Comparison of ENCODE assay signal across 25 mouse cellular contexts in the genomic region with DNA sequence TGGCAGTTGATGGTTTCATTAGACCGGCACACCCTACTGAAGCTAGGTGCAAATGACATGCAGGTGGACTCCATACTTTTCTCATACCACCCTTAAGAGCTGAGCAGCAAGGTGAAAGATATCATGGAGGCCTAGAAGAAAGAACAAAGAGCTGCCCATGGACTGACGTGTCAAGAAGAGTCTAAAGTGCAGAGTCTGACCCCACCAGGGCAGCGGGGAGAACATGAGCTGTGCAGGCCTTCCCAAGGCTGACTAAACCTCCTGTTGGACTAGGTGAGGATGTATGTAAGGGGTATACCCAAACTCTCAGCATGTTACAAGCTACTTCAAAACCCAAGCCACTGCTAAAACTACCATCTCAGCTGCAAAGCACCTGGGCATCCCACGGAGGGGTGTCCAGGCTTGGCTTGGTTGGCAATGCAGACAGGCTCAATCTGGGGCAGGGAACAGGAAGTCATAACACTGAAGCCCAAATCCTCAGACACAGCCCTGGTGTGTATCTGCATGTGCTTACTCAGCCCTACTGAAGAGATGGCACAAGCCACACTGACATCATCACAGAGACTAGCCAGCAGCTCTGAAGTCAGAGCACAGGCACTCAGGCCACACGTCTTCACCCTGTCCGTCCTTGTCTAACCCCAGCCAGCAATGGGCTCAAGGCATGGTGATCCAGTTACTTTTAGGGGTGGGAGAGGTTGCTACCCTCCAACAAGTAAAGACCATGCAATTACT. TPM values are rescaled to one million over a fixed set of nuclear protein-coding genes. Genes with fewer than 3 reads are reported as not detected.
DNase-seq lines count a peak whose midpoint lies in the region; ATAC-seq and TF ChIP-seq lines count a peak whose summit lies in the region.
"Had no signal": no experiment of that assay in that cellular context is flagged by ENCODE, and none has a peak within 500 bp of the region (broad histone marks: within the 10 kb centered on the region; RNA-seq: fewer than 3 reads in every experiment).

No protein-coding gene starts in this region.

- peaks cover 18% of the 10 kb centered on the region for H3K36me3 ChIP-seq in intestine, embryonic 16.5 days (ENCODE audit: control insufficient read depth, insufficient read depth, low read length)
- H3K36me3 ChIP-seq in intestine, embryonic 15.5 days = peaks cover 41% of the 10 kb centered on the region
- peaks cover 28% of the 10 kb centered on the region for H3K36me3 ChIP-seq in stomach, embryonic 16.5 days (ENCODE audit: control insufficient read depth, insufficient read depth, low read length)
- H3K36me3 ChIP-seq in stomach, postnatal 0 days (ENCODE audit: control insufficient read depth, insufficient read depth, low read length) = peaks cover 32% of the 10 kb centered on the region
- H3K36me3 ChIP-seq in small intestine, adult 2 months (ENCODE audit: control insufficient read depth, insufficient read depth, low read length) = peaks cover 58% of the 10 kb centered on the region
- H3K36me3 ChIP-seq in hindbrain, embryonic 13.5 days = peaks cover 78% of the 10 kb centered on the region

- TF ChIP-seq POLR2A in small intestine, adult 2 months (IDR thresholded peaks at IDR 0.05; ENCODE audit: low read depth, low read length) = no peak

- peak; percentile 46 to 54 for DNase-seq in kidney, postnatal 36 days
- DNase-seq in kidney, adult 11 months = no peak
- DNase-seq in stomach, postnatal 0 days (ENCODE audit: low spot score) = no peak
- DNase-seq: adrenal gland, postnatal 14 days; cerebellum, adult 9-10 months; gastrocnemius, postnatal 14 days; lung, adult 2 months; lung, postnatal 14 days; midbrain, embryonic 14.5 days; spleen, adult 18-20 months; thymus, postnatal 25 days had no signal

- peak overlapping the region; percentile 17; the same call in 1 of the 2 replicates for H3K27ac ChIP-seq in intestine, embryonic 16.5 days (ENCODE audit: low read length)
- no peak overlapping the region for H3K27ac ChIP-seq in intestine, embryonic 15.5 days
- no peak overlapping the region for H3K27ac ChIP-seq in stomach, embryonic 16.5 days (ENCODE audit: low read length)
- H3K27ac ChIP-seq in stomach, postnatal 0 days (replicated peaks) = no peak overlapping the region
- peak overlapping the region; percentile 65; the same call in 1 of the 2 replicates for H3K27ac ChIP-seq in small intestine, adult 2 months (ENCODE audit: insufficient read depth, low read depth, low read length)
- H3K27ac ChIP-seq in hindbrain, embryonic 13.5 days = no peak overlapping the region
- H3K27ac ChIP-seq: embryonic facial prominence, embryonic 15.5 days; hindbrain, embryonic 14.5 days; layer of hippocampus, adult 2 months; limb, embryonic 12.5 days had no signal

- no peaks in the 10 kb centered on the region for H3K9me3 ChIP-seq in intestine, embryonic 16.5 days (ENCODE audit: control insufficient read depth, low read length)
- no peaks in the 10 kb centered on the region for H3K9me3 ChIP-seq in intestine, embryonic 15.5 days
- H3K9me3 ChIP-seq in stomach, embryonic 16.5 days (replicated peaks; ENCODE audit: control insufficient read depth, low read length) = no peaks in the 10 kb centered on the region
- H3K9me3 ChIP-seq in stomach, postnatal 0 days (ENCODE audit: control insufficient read depth, low read length) = no peaks in the 10 kb centered on the region
- H3K9me3 ChIP-seq in hindbrain, embryonic 13.5 days = no peaks in the 10 kb centered on the region
- H3K9me3 ChIP-seq: embryonic facial prominence, embryonic 15.5 days; limb, embryonic 12.5 days had no signal

- no peak overlapping the region for H3K4me2 ChIP-seq in intestine, embryonic 16.5 days (ENCODE audit: low read depth, low read length)
- no peak overlapping the region for H3K4me2 ChIP-seq in intestine, embryonic 15.5 days (replicated peaks)
- no peak overlapping the region for H3K4me2 ChIP-seq in stomach, embryonic 16.5 days (ENCODE audit: low read depth, low read length)
- H3K4me2 ChIP-seq in stomach, postnatal 0 days (replicated peaks; ENCODE audit: low read depth) = no peak overlapping the region
- H3K4me2 ChIP-seq in hindbrain, embryonic 13.5 days = no peak overlapping the region
- H3K4me2 ChIP-seq: embryonic facial prominence, embryonic 15.5 days; hindbrain, embryonic 14.5 days; limb, embryonic 12.5 days had no signal

- no peak for TF ChIP-seq CTCF in stomach, postnatal 0 days (IDR thresholded peaks at IDR 0.05; ENCODE audit: low read depth)
- no peak for TF ChIP-seq CTCF in small intestine, adult 2 months (IDR thresholded peaks at IDR 0.05; ENCODE audit: extremely low read depth, insufficient read length, insufficient replicate concordance, low read depth, low read length)

- no peak overlapping the region for H3K9ac ChIP-seq in intestine, embryonic 16.5 days (ENCODE audit: low read depth, low read length)
- no peak overlapping the region for H3K9ac ChIP-seq in intestine, embryonic 15.5 days
- peak overlapping the region; percentile 16; the same call in 1 of the 2 replicates for H3K9ac ChIP-seq in stomach, embryonic 16.5 days (ENCODE audit: low read length)
- H3K9ac ChIP-seq in stomach, postnatal 0 days (ENCODE audit: low read length) = no peak overlapping the region; the same call in 1 of the 2 replicates
- H3K9ac ChIP-seq in hindbrain, embryonic 13.5 days = no peak overlapping the region; the same call in 1 of the 2 replicates
- H3K9ac ChIP-seq: embryonic facial prominence, embryonic 15.5 days; hindbrain, embryonic 14.5 days; limb, embryonic 12.5 days had no signal

- ATAC-seq in intestine, embryonic 16.5 days = 0 out of 2 replicates have a peak, but pooled peaks have one; percentile 31
- ATAC-seq in intestine, embryonic 15.5 days = no peak
- no peak for ATAC-seq in stomach, embryonic 16.5 days (ENCODE audit: insufficient read depth, low FRiP score)
- no peak; the same call in 1 of the 2 replicates for ATAC-seq in stomach, postnatal 0 days (ENCODE audit: low FRiP score, low TSS enrichment)
- no peak for ATAC-seq in hindbrain, embryonic 13.5 days (ENCODE audit: low FRiP score)
- ATAC-seq: activated CD4-positive, CD25-positive, alpha-beta regulatory T cell, adult 4 months; forebrain, embryonic 16.5 days had no signal

- peaks cover 25% of the 10 kb centered on the region for H3K4me1 ChIP-seq in intestine, embryonic 16.5 days (ENCODE audit: control insufficient read depth, insufficient read depth, low read length)
- H3K4me1 ChIP-seq in intestine, embryonic 15.5 days (replicated peaks) = peaks cover 20% of the 10 kb centered on the region
- H3K4me1 ChIP-seq in stomach, embryonic 16.5 days (ENCODE audit: control insufficient read depth, insufficient read depth, low read length) = peaks cover 30% of the 10 kb centered on the region
- peaks cover 9% of the 10 kb centered on the region; the same call in 1 of the 2 replicates for H3K4me1 ChIP-seq in stomach, postnatal 0 days (replicated peaks; ENCODE audit: control insufficient read depth, insufficient read depth)
- peaks cover 16% of the 10 kb centered on the region; the same call in 1 of the 2 replicates for H3K4me1 ChIP-seq in small intestine, adult 2 months (ENCODE audit: control insufficient read depth, insufficient read depth, insufficient read length, low read length)
- H3K4me1 ChIP-seq in hindbrain, embryonic 13.5 days (replicated peaks) = peaks cover 35% of the 10 kb centered on the region

- TF ChIP-seq EP300 in stomach, postnatal 0 days (optimal IDR thresholded peaks at IDR 0.05) = no peak

- H3K27me3 ChIP-seq in intestine, embryonic 16.5 days (replicated peaks; ENCODE audit: control insufficient read depth, insufficient read depth, low read length) = no peaks in the 10 kb centered on the region
- no peaks in the 10 kb centered on the region for H3K27me3 ChIP-seq in intestine, embryonic 15.5 days (replicated peaks)
- H3K27me3 ChIP-seq in stomach, embryonic 16.5 days (ENCODE audit: control insufficient read depth, insufficient read depth, low read length) = no peaks in the 10 kb centered on the region
- no peaks in the 10 kb centered on the region for H3K27me3 ChIP-seq in stomach, postnatal 0 days (ENCODE audit: control insufficient read depth, insufficient read depth, low read length)
- no peaks in the 10 kb centered on the region for H3K27me3 ChIP-seq in small intestine, adult 2 months (ENCODE audit: control insufficient read depth, insufficient read depth, low read length)
- H3K27me3 ChIP-seq in hindbrain, embryonic 13.5 days = no peaks in the 10 kb centered on the region
- H3K27me3 ChIP-seq: embryonic facial prominence, embryonic 15.5 days; limb, embryonic 12.5 days had no signal

- 89% methylated on average over 6 of the region's 6 CpGs for WGBS in intestine, embryonic 16.5 days
- WGBS in intestine, embryonic 15.5 days = 85% methylated on average over 6 of the region's 6 CpGs
- WGBS in stomach, embryonic 16.5 days = 86% methylated on average over 6 of the region's 6 CpGs
- 77% methylated on average over 6 of the region's 6 CpGs for WGBS in stomach, postnatal 0 days
- 62% methylated on average over 6 of the region's 6 CpGs for WGBS in small intestine, adult 2 months
- WGBS in hindbrain, embryonic 13.5 days = 93% methylated on average over 6 of the region's 6 CpGs

- H3K4me3 ChIP-seq in intestine, embryonic 16.5 days (ENCODE audit: low read length) = no peak overlapping the region
- H3K4me3 ChIP-seq in intestine, embryonic 15.5 days (replicated peaks) = no peak overlapping the region
- no peak overlapping the region for H3K4me3 ChIP-seq in stomach, embryonic 16.5 days (replicated peaks; ENCODE audit: low read length)
- H3K4me3 ChIP-seq in stomach, postnatal 0 days (ENCODE audit: low read depth, low read length) = no peak overlapping the region
- H3K4me3 ChIP-seq in small intestine, adult 2 months (ENCODE audit: low read depth, low read length) = no peak overlapping the region
- H3K4me3 ChIP-seq in hindbrain, embryonic 13.5 days = no peak overlapping the region
- H3K4me3 ChIP-seq: embryonic facial prominence, embryonic 15.5 days; layer of hippocampus, adult 2 months; limb, embryonic 12.5 days had no signal

RNA-seq across cellular contexts. Expression of gene Surf4, which starts 5.8 kb away (rescaled TPM):
- 269 and 299 TPM in 2 replicates for polyA plus RNA-seq in intestine, embryonic 16.5 days (2015; fragmentation: Nextera tagmentation; extraction: Ambion mirVana)
- 241 and 252 TPM in 2 replicates for polyA plus RNA-seq in intestine, embryonic 15.5 days (2015; fragmentation: Nextera tagmentation; extraction: Ambion mirVana)
- 245 and 251 TPM in 2 replicates for polyA plus RNA-seq in stomach, embryonic 16.5 days (2015; fragmentation: Nextera tagmentation; extraction: Ambion mirVana)
- 175 and 183 TPM in 2 replicates for polyA plus RNA-seq in stomach, postnatal 0 days (2015; fragmentation: Nextera tagmentation; extraction: Ambion mirVana)
- 382 and 644 TPM in 2 replicates for polyA plus RNA-seq in small intestine, adult 2 months (2012; rRNA removed)
- 113 and 114 TPM in 2 replicates for polyA plus RNA-seq in hindbrain, embryonic 13.5 days (2015; fragmentation: Nextera tagmentation; extraction: Ambion mirVana)

RNA-seq across cellular contexts. Expression of gene Stkld1, which starts 5.9 kb away (rescaled TPM):
- 0.06 TPM in 1 of 2 replicates, not detected in the other for polyA plus RNA-seq in intestine, embryonic 16.5 days (2015; fragmentation: Nextera tagmentation; extraction: Ambion mirVana)
- 0.33 TPM in 1 of 2 replicates, not detected in the other for polyA plus RNA-seq in intestine, embryonic 15.5 days (2015; fragmentation: Nextera tagmentation; extraction: Ambion mirVana)
- polyA plus RNA-seq in stomach, embryonic 16.5 days (2015; fragmentation: Nextera tagmentation; extraction: Ambion mirVana) = 0.10 and 0.15 TPM in 2 replicates
- polyA plus RNA-seq in stomach, postnatal 0 days (2015; fragmentation: Nextera tagmentation; extraction: Ambion mirVana) = 0.08 TPM in 1 of 2 replicates, not detected in the other
- 0.13 and 0.19 TPM in 2 replicates for polyA plus RNA-seq in small intestine, adult 2 months (2012; rRNA removed)
- 0.10 and 0.14 TPM in 2 replicates for polyA plus RNA-seq in hindbrain, embryonic 13.5 days (2015; fragmentation: Nextera tagmentation; extraction: Ambion mirVana)
- polyA plus RNA-seq: C2C12; forebrain, embryonic 16.5 days; heart, embryonic 14.5 days; hindbrain, embryonic 14.5 days; intestine, embryonic 14.5 days had no signal

RNA-seq across cellular contexts. Expression of gene Surf1, which starts 11.6 kb away (rescaled TPM):
- polyA plus RNA-seq in intestine, embryonic 16.5 days (2015; fragmentation: Nextera tagmentation; extraction: Ambion mirVana) = 76.1 and 83.5 TPM in 2 replicates
- 68.7 and 69.3 TPM in 2 replicates for polyA plus RNA-seq in intestine, embryonic 15.5 days (2015; fragmentation: Nextera tagmentation; extraction: Ambion mirVana)
- 59.9 and 61.8 TPM in 2 replicates for polyA plus RNA-seq in stomach, embryonic 16.5 days (2015; fragmentation: Nextera tagmentation; extraction: Ambion mirVana)
- 64.7 and 68.2 TPM in 2 replicates for polyA plus RNA-seq in stomach, postnatal 0 days (2015; fragmentation: Nextera tagmentation; extraction: Ambion mirVana)
- 15.4 and 35.7 TPM in 2 replicates for polyA plus RNA-seq in small intestine, adult 2 months (2012; rRNA removed)
- 77.4 and 85.5 TPM in 2 replicates for polyA plus RNA-seq in hindbrain, embryonic 13.5 days (2015; fragmentation: Nextera tagmentation; extraction: Ambion mirVana)

RNA-seq across cellular contexts. Expression of gene Surf2, which starts 11.7 kb away (rescaled TPM):
- polyA plus RNA-seq in intestine, embryonic 16.5 days (2015; fragmentation: Nextera tagmentation; extraction: Ambion mirVana) = 41.9 and 45.9 TPM in 2 replicates
- polyA plus RNA-seq in intestine, embryonic 15.5 days (2015; fragmentation: Nextera tagmentation; extraction: Ambion mirVana) = 41.6 and 42.9 TPM in 2 replicates
- polyA plus RNA-seq in stomach, embryonic 16.5 days (2015; fragmentation: Nextera tagmentation; extraction: Ambion mirVana) = 39.9 and 40.7 TPM in 2 replicates
- 26.2 and 26.5 TPM in 2 replicates for polyA plus RNA-seq in stomach, postnatal 0 days (2015; fragmentation: Nextera tagmentation; extraction: Ambion mirVana)
- polyA plus RNA-seq in small intestine, adult 2 months (2012; rRNA removed) = 8.7 and 11.3 TPM in 2 replicates
- polyA plus RNA-seq in hindbrain, embryonic 13.5 days (2015; fragmentation: Nextera tagmentation; extraction: Ambion mirVana) = 55.7 and 56.0 TPM in 2 replicates

RNA-seq across cellular contexts. Expression of gene Rpl7a, which starts 17.3 kb away (rescaled TPM):
- polyA plus RNA-seq in intestine, embryonic 16.5 days (2015; fragmentation: Nextera tagmentation; extraction: Ambion mirVana) = 575 and 620 TPM in 2 replicates
- 631 and 647 TPM in 2 replicates for polyA plus RNA-seq in intestine, embryonic 15.5 days (2015; fragmentation: Nextera tagmentation; extraction: Ambion mirVana)
- 458 and 551 TPM in 2 replicates for polyA plus RNA-seq in stomach, embryonic 16.5 days (2015; fragmentation: Nextera tagmentation; extraction: Ambion mirVana)
- polyA plus RNA-seq in stomach, postnatal 0 days (2015; fragmentation: Nextera tagmentation; extraction: Ambion mirVana) = 477 and 505 TPM in 2 replicates
- 504 and 639 TPM in 2 replicates for polyA plus RNA-seq in small intestine, adult 2 months (2012; rRNA removed)
- polyA plus RNA-seq in hindbrain, embryonic 13.5 days (2015; fragmentation: Nextera tagmentation; extraction: Ambion mirVana) = 506 and 509 TPM in 2 replicates

Comparison
In these comparisons a context has a peak if more than half of its experiments do, and no peak if none do; other contexts are left out.
1. H3K27ac ChIP-seq: peak in intestine, embryonic 16.5 days (single experiment) and small intestine, adult 2 months (single experiment); none in intestine, embryonic 15.5 days (single experiment), stomach, embryonic 16.5 days (single experiment), stomach, postnatal 0 days (single experiment) and hindbrain, embryonic 13.5 days (single experiment).
2. DNase-seq: peak in kidney, postnatal 36 days (2 of 2); none in kidney, adult 11 months (single experiment) and stomach, postnatal 0 days (single experiment).